Mouse (Mus musculus): ENCODE results near the gene Ece2. TPM values are rescaled to one million over a fixed set of nuclear protein-coding genes. Genes with fewer than 3 reads are reported as not detected.
A peak's percentile ranks its signal among the peaks of the same experiment; 100 is the strongest.
"Not testable (repeated sequence)": the region's sequence is repeated elsewhere in the genome, so short reads cannot be mapped to it uniquely, and the experiment has no call there.

Gene Ece2
- polyA plus RNA-seq, 1 experiment, result not detected

DNA sequence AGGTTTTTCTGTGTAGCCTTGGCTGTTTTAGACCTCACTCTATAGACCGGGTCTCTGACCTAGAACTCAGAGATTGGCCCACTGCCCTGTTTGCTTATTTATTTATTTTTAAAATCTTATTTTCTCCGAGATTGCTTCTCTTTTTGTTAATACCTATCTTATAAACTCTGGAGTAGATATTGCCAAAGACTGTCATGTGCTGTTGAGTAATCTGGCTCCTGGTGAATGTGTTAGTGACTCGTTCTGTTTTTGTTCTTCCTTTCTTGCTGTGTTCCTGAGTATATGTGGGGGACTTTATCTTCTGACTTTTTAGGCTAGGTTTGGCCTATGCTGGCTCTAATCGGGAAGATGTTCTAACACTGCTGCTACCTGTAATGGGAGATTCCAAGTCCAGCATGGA, 28.0 kb downstream of the Ece2 start:
- H3K4me3 ChIP-seq (ENCODE audit: insufficient read depth, low read depth, low read length), result no peak overlapping the region
- no peaks in the 10 kb centered on the region for H3K4me1 ChIP-seq (ENCODE audit: control insufficient read depth, insufficient read depth, insufficient read length, low read length)

GRCm38 (mm10) chr16:20668013-20668412, 38.4 kb downstream of the Ece2 start, which contains the start of gene Eif4g1:
Eif4g1 (plus strand) TSS chr16:20668313.
- not testable (repeated sequence) for H3K4me1 ChIP-seq (ENCODE audit: control insufficient read depth, insufficient read depth, insufficient read length, low read length); H3K4me3 ChIP-seq (ENCODE audit: insufficient read depth, low read depth, low read length); H3K27ac ChIP-seq (replicated peaks; ENCODE audit: low read depth, low read length)

More for the DNA sequence above, 28.0 kb downstream of the Ece2 start:
- no peak overlapping the region for H3K27ac ChIP-seq (replicated peaks; ENCODE audit: low read depth, low read length)

DNA sequence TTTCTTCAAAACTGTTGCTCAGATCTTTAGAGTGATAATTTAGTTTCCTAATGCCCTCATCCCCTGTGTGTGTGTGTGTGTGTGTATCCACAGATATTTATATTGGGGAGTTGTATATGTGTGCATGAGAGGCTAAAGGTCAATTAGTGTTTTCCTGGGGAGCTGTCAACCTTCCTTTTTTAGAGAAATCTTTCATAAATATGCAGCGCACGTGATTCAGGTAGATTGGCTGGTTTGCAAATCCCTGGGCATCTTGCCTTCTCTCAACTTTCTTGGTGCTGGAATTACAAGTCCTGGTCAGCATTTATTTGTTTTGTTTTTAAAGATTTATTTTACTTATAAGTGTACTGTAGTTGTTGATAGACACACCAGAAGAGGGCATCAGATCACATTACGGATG, 40.7 kb downstream of the Ece2 start:
- Histone ChIP-seq H3K4me1 (ENCODE audit: control insufficient read depth, insufficient read depth, insufficient read length, low read length) (peaks cover 9% of the 10 kb centered on the region), H3K4me3 (ENCODE audit: insufficient read depth, low read depth, low read length) (no peak overlapping the region), H3K27ac (replicated peaks; ENCODE audit: low read depth, low read length) (no peak overlapping the region)

GRCm38 (mm10) chr16:20671886-20672285, 42.3 kb downstream of the Ece2 start:
- Histone ChIP-seq H3K4me3 (ENCODE audit: insufficient read depth, low read depth, low read length) (no peak overlapping the region), H3K4me1 (ENCODE audit: control insufficient read depth, insufficient read depth, insufficient read length, low read length) (peaks cover 9% of the 10 kb centered on the region), H3K27ac (replicated peaks; ENCODE audit: low read depth, low read length) (0 out of 2 replicates have a peak overlapping the region, but pooled peaks have one; percentile 2)

DNA sequence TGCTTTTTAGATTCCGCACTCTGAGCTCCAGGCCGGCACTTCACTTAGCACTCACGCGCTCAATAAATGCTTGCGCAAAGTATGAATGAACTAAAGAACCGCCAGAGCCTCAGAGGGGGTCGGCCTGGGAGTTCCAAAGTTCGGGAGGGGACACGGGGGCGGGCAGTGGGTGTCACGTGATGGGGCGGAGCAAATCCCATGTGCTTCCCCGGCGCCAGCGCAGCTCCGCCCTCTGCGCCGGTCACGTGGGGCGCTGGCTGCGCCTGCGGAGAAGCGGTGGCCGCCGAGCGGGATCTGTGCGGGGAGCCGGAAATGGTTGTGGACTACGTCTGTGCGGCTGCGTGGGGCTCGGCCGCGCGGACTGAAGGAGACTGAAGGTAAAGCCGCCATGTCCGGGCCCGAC, 42.9 kb downstream of the Ece2 start:
- Histone ChIP-seq H3K4me1 (ENCODE audit: control insufficient read depth, insufficient read depth, insufficient read length, low read length) (peaks cover 9% of the 10 kb centered on the region), H3K4me3 (ENCODE audit: insufficient read depth, low read depth, low read length) (peak overlapping the region; percentile 81), H3K27ac (replicated peaks; ENCODE audit: low read depth, low read length) (no peak overlapping the region)

- H3K27ac ChIP-seq (replicated peaks; ENCODE audit: low read depth, low read length), result peak overlapping the region; percentile 83
- H3K4me3 ChIP-seq (ENCODE audit: insufficient read depth, low read depth, low read length), result peak overlapping the region; percentile 81
- peaks cover 11% of the 10 kb centered on the region for H3K4me1 ChIP-seq (ENCODE audit: control insufficient read depth, insufficient read depth, insufficient read length, low read length)
These were observed 43.5 kb downstream of the Ece2 start for GRCm38 (mm10) chr16:20672965-20673705.

- Histone ChIP-seq H3K27ac (replicated peaks; ENCODE audit: low read depth, low read length) (peak overlapping the region; percentile 83), H3K4me1 (ENCODE audit: control insufficient read depth, insufficient read depth, insufficient read length, low read length) (peaks cover 11% of the 10 kb centered on the region), H3K4me3 (ENCODE audit: insufficient read depth, low read depth, low read length) (peak overlapping the region; percentile 81)
These were observed 44.2 kb downstream of the Ece2 start for GRCm38 (mm10) chr16:20673706-20674303.

DNA sequence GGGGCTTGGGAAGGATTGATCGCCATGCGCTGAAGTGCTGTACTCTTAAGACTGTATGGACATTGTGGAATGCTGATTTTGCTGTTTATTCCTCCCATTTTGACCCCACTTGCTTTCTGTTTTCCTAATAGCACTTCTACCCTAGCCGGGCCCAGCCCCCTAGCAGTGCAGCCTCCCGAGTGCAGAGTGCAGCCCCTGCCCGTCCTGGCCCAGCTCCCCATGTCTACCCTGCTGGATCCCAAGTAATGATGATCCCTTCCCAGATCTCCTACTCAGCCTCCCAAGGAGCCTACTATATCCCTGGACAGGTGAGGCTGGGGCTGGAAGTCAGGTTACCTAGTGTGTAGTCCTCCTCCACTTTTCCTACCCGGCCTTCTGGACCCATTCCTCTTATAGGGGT, 45.6 kb downstream of the Ece2 start:
- no peak overlapping the region for H3K27ac ChIP-seq (replicated peaks; ENCODE audit: low read depth, low read length)
- peaks cover 11% of the 10 kb centered on the region for H3K4me1 ChIP-seq (ENCODE audit: control insufficient read depth, insufficient read depth, insufficient read length, low read length)
- peak overlapping the region; percentile 81; the same call in 1 of the 2 replicates for H3K4me3 ChIP-seq (ENCODE audit: insufficient read depth, low read depth, low read length)

- Histone ChIP-seq H3K4me1 (ENCODE audit: control insufficient read depth, insufficient read depth, insufficient read length, low read length) (peaks cover 11% of the 10 kb centered on the region), H3K4me3 (ENCODE audit: insufficient read depth, low read depth, low read length) (no peak overlapping the region), H3K27ac (replicated peaks; ENCODE audit: low read depth, low read length) (no peak overlapping the region)
These were observed 47.1 kb downstream of the Ece2 start for GRCm38 (mm10) chr16:20676702-20677101.

- Histone ChIP-seq H3K4me1 (ENCODE audit: control insufficient read depth, insufficient read depth, insufficient read length, low read length) (peaks cover 11% of the 10 kb centered on the region), H3K4me3 (ENCODE audit: insufficient read depth, low read depth, low read length) (no peak overlapping the region), H3K27ac (replicated peaks; ENCODE audit: low read depth, low read length) (no peak overlapping the region)
These were observed 47.8 kb downstream of the Ece2 start for GRCm38 (mm10) chr16:20677380-20677779.

DNA sequence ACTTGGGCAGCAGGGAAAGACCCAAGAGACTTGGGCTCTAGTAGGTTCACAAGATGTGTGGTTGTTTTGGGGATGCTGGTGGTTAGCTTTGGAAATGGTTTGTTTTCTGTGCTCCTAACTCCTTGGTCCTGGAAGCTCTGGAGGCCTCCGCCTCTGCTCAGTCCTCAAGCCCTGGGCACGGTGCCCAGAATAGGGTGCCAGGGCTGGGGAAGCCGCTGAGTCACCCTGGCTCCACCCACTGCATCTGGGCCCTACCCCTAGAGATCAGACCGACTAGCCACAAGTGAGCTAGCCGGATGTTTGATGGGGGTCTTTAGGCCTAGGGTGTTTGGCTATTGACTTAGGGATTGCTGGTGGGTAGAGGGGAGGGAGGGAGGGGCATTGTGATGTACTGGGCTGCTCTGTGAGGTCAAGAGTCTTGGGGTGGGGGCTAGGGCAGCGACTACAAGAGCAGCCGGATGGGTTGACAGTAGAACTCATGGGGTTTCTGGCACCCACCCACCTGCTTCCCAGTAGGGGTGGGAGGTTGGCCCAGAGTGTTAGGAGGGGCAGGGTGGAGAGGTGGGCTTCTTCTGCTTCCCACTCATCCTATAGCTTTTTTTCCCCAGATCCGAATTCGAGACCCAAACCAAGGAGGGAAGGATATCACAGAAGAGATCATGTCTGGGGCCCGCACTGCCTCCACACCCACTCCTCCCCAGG, 48.5 kb downstream of the Ece2 start:
- H3K27ac ChIP-seq (replicated peaks; ENCODE audit: low read depth, low read length), result no peak overlapping the region
- H3K4me1 ChIP-seq (ENCODE audit: control insufficient read depth, insufficient read depth, insufficient read length, low read length), result peaks cover 11% of the 10 kb centered on the region
- no peak overlapping the region for H3K4me3 ChIP-seq (ENCODE audit: insufficient read depth, low read depth, low read length)

DNA sequence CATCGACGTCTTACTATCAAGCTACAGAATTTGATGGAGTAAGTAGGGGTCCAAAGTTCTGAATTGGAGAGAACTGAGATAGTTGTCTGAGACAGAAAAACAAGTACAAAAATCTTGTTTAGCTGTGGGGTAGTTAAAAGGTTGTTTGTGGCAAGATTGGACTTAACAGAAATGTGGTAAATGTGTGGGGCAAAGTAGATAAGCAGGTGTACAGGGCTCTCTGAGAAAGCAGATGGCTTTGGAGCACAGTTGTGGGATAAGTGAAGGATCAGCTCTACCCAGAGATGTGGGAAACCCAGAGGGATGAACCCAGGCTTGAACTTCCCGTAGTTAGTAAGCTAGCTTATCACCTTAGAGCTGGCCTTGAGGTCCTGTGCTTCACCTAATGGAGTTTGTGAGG, 61.1 kb downstream of the Ece2 start:
- peaks cover 6% of the 10 kb centered on the region for H3K4me1 ChIP-seq (ENCODE audit: control insufficient read depth, insufficient read depth, insufficient read length, low read length)
- H3K27ac ChIP-seq (replicated peaks; ENCODE audit: low read depth, low read length), result no peak overlapping the region
- H3K4me3 ChIP-seq (ENCODE audit: insufficient read depth, low read depth, low read length), result no peak overlapping the region

DNA sequence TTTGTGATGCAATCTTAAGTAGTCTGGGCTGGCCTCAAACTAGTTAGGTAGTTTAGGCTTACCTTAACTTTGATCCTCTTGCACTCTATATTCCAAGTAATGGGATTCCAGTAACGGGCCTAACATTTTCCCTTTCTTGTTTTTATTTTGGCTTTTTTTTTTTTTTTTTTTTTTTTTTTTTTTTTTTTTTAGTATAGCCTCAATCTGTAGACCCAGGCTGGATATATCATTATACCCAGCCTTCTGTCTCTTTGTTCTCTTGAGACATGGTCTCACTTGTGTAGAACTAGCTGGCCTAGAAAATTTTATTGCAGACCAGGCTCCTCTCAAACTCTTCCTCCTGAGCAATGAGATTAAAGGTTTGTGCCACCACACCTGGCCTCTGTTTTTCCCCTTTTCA, 62.0 kb downstream of the Ece2 start:
- Histone ChIP-seq H3K4me3 (ENCODE audit: insufficient read depth, low read depth, low read length) (no peak overlapping the region), H3K4me1 (ENCODE audit: control insufficient read depth, insufficient read depth, insufficient read length, low read length) (peaks cover 6% of the 10 kb centered on the region), H3K27ac (replicated peaks; ENCODE audit: low read depth, low read length) (no peak overlapping the region)

- Histone ChIP-seq H3K27ac (replicated peaks; ENCODE audit: low read depth, low read length) (no peak overlapping the region), H3K4me3 (ENCODE audit: insufficient read depth, low read depth, low read length) (no peak overlapping the region), H3K4me1 (ENCODE audit: control insufficient read depth, insufficient read depth, insufficient read length, low read length) (peaks cover 6% of the 10 kb centered on the region)
These were observed 62.8 kb downstream of the Ece2 start for GRCm38 (mm10) chr16:20692241-20692965.

- Histone ChIP-seq H3K27ac (replicated peaks; ENCODE audit: low read depth, low read length) (peak within 1 kb of the TSS; percentile 84), H3K4me1 (ENCODE audit: control insufficient read depth, insufficient read depth, insufficient read length, low read length) (peaks cover 6% of the 10 kb centered on the region), H3K4me3 (ENCODE audit: insufficient read depth, low read depth, low read length) (peak within 1 kb of the TSS; percentile 86)
These were observed 63.6 kb downstream of the Ece2 start, which contains the start of gene Fam131a for GRCm38 (mm10) chr16:20693111-20693701. Fam131a (plus strand) TSS chr16:20693241.

Measured in brown adipose tissue, adult 24 weeks (tissue).